Mouse (Mus musculus) olfactory bulb, adult 2 months (tissue): ENCODE data around the gene Ing3. TPM values are rescaled to one million over a fixed set of nuclear protein-coding genes. Genes with fewer than 3 reads are reported as not detected.

Source experiments
- H3K27ac ChIP-seq: fragments of 200-500 bp; 2 replicates; pipeline ENCODE4 v1.5.1; 2012; ENCODE audit warnings: low read depth, low read length; ENCODE audit not compliant: insufficient read depth
- H3K4me1 ChIP-seq: fragments of 200-500 bp; 2 replicates; pipeline ENCODE4 v1.6.1; 2012; ENCODE audit warnings: low read length; ENCODE audit not compliant: control insufficient read depth, insufficient read depth
- H3K4me3 ChIP-seq: fragments of 200-500 bp; 2 replicates; pipeline ENCODE4 v1.5.1; 2012; ENCODE audit warnings: mild to moderate bottlenecking, low read depth, low read length, moderate library complexity; ENCODE audit not compliant: insufficient read depth
- CTCF ChIP-seq: fragments of 200-500 bp; IDR thresholded peaks from 2 replicates; pipeline ENCODE4 v1.5.1; 2012; ENCODE audit warnings: low read depth, mild to moderate bottlenecking, low read length, moderate library complexity; ENCODE audit not compliant: insufficient read depth
- POLR2A ChIP-seq: fragments of 200-500 bp; IDR thresholded peaks from 2 replicates; pipeline ENCODE4 v1.6.1; 2012; ENCODE audit warnings: mild to moderate bottlenecking, low read depth, low read length, moderate library complexity; ENCODE audit not compliant: insufficient read depth
- WGBS: fragments of 180-500 bp; shearing (Covaris S2); methylation state at CpG from one replicate; pipeline ENCODE4 v1.1.7; 2018; 5-methylcytosine and 5-hydroxymethylcytosine counted together
- polyA plus RNA-seq: library from polyadenylated mRNA; stranded (reverse); fragments of >200 nt; gene quantifications from 2 replicates; pipeline ENCODE4 v1.2.4, GENCODE M21; 2012; ENCODE audit warnings: low replicate concordance; ENCODE audit not compliant: missing spikeins, insufficient read depth, insufficient read length

Ing3 gene
- polyA plus RNA-seq, 1 experiment = not detected

DNA sequence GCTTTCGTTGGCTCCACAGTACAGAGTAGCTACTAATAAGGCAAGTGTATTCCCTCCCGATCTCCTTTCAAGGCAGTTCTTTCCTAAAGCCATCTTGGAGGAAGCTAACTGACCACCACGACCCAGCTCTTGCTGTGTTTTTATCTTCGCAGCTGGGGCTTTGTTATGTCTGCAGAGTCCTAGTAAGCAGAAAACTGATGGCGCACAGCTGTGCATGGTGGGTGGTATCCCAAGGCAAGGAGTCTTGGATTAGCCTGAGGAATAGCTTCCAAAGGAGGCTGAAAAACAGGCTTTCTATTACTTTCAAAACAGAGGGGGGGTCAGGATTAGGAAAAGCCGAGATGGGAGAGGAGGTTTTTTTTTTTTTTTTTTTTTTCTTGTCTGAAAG, 53.8 kb downstream of the Ing3 start:
- Histone ChIP-seq H3K4me1 (peaks cover 8% of the 10 kb centered on the region), H3K4me3 (no peak overlapping the region), H3K27ac (no peak overlapping the region; the same call in 1 of the 2 replicates)
- 17% methylated on average over 6 of the region's 6 CpGs for WGBS
- no peak for TF ChIP-seq CTCF
- no peak for TF ChIP-seq POLR2A

DNA sequence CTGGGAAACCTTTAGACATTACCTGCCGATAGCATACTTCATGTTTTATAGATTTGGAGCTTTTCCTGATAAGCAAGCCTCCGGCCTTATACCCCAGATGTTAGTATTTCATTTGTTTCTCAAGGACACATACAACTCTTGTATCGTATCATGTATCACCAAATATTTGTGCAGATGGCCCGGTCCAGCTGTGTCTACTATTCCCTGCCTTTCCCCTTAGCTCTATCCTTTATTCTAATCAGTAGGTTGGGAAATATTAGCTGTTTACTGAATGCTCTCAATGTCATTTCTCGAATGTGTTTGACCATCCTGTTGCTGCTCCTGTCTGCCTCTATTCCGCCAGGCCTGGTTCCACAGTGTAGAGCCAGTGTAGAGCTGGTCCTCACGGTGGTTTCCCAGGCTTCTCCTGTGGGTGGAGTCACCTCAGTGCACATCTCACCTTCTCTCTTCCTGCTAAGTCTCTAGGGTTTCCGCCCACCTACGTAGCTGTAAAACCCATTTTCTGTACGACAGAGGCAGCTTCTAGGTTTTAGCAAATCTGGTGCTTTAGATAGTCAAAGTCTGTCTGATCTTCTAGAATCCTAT, 54.7 kb downstream of the Ing3 start:
- no peak overlapping the region for H3K27ac ChIP-seq
- TF ChIP-seq POLR2A (no peak), CTCF (no peak)
- 89% methylated on average over 10 of the region's 10 CpGs for WGBS
- H3K4me3 ChIP-seq = no peak overlapping the region
- peaks cover 8% of the 10 kb centered on the region for H3K4me1 ChIP-seq

DNA sequence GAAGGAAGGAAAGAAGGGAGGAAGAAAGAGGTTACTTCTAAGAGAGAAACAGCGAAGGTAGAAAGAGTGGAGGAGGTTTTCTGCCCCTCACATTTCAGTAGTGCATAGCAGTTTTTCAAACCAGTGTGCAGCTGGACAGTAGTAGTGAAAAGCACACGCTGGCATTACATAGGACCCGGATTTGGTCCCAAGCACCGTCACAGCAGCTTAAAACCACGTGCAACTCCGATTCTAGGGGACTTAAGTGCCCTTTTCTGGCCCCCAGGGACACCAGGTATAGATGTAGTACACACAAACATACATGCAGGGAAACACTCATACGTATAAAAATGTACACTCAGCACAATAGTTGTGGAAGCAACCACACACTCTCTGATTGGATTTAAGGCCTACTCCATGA, 59.0 kb downstream of the Ing3 start:
- 94% methylated on average over 7 of the region's 7 CpGs for WGBS
- Histone ChIP-seq H3K27ac (no peak overlapping the region), H3K4me1 (peaks cover 2% of the 10 kb centered on the region; the same call in 1 of the 2 replicates), H3K4me3 (no peak overlapping the region)
- TF ChIP-seq CTCF = no peak
- TF ChIP-seq POLR2A = no peak

DNA sequence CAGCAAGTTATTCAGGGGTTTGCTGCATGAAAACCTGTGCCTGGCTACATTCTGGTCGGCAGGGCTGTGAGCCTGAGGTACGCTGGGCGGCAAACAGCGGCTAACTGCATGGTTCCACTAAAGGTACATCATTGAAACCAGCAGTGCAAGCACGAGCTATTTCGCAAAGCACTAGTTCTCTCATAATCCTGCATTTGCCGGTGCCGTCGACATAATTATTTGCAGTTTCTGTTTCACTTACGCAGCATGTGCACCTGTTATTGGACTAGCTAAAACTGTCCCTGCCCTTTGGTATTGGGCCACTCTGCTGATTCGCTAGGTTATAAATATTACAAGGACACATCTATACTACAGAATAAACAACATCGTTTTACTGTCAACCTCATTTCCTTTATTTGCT, 60.9 kb downstream of the Ing3 start:
- 92% methylated on average over 12 of the region's 12 CpGs for WGBS
- no peak overlapping the region for H3K27ac ChIP-seq
- no peak overlapping the region for H3K4me3 ChIP-seq
- no peaks in the 10 kb centered on the region for H3K4me1 ChIP-seq
- TF ChIP-seq CTCF (no peak), POLR2A (no peak)

DNA sequence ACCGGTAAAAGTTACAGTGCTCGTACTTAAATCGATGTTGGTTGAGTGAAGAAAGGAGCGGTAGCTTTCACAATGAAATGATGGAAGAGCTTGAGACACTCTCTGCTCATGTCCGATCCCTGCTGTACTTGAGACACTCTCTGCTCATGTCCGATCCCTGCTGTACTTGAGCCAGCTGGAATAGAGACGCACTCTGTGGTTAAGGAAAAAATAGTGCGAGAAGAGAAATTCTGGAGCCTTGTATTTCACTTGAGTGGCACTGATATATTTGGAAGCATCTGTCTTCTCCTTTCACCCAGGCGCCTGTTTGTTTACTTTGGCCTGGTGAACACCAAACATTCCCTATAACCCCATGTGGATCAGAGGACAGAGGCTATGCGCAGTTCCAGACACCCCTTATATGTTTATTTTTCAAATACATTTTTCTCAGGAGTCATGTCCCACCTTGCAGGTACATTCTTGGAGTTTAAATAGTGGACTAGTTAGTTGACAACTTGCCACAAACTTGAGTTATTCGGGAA, 61.5 kb downstream of the Ing3 start:
- no peak for TF ChIP-seq POLR2A
- TF ChIP-seq CTCF = no peak
- no peak overlapping the region for H3K4me3 ChIP-seq
- no peak overlapping the region for H3K27ac ChIP-seq
- WGBS = 93% methylated on average over 11 of the region's 11 CpGs
- H3K4me1 ChIP-seq = no peaks in the 10 kb centered on the region

DNA sequence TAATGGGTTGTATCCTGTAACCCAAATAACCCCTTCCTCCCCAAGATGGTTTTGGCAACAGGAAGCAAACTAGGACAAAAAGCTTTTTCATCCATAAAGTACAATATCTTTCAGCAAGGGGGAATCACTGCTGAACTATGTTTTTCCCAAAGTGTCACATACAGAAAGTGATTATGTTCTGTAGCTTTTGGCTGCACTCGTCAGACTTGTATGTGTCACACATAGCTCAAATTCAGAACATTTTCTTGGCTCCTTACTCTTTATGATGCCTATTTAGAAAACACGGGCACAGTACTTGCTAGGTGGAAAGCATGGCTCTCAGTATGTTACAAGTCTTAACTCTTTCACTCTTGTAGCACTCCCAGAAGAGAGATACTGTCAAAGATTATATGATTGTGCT, 62.2 kb downstream of the Ing3 start:
- no peak overlapping the region for H3K27ac ChIP-seq
- H3K4me3 ChIP-seq = no peak overlapping the region
- no peaks in the 10 kb centered on the region for H3K4me1 ChIP-seq
- no peak for TF ChIP-seq CTCF
- TF ChIP-seq POLR2A = no peak
- WGBS = 72% methylated on average over 2 of the region's 2 CpGs

DNA sequence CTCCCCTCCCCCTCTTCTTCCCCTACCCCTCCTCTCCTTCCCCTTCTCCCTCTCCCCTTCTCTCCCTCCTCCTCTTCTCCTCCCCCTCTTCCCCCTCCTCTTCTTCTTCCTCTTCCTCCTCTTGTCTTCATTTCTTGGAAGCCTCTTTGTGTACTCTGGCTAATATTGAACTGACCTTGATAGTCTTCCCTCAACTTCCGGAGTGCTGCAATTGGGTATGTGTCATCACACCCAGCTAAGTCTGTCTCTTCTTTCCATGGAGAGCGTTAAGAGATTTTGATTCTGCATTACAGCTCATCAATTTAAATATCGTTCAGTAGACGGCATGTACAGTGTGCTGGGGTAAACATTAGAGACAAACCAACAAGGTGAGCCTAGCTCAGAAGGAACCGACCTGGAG, 62.7 kb downstream of the Ing3 start:
- Histone ChIP-seq H3K4me1 (no peaks in the 10 kb centered on the region), H3K4me3 (no peak overlapping the region), H3K27ac (no peak overlapping the region)
- WGBS = 83% methylated on average over 5 of the region's 5 CpGs
- TF ChIP-seq POLR2A = no peak
- no peak for TF ChIP-seq CTCF

DNA sequence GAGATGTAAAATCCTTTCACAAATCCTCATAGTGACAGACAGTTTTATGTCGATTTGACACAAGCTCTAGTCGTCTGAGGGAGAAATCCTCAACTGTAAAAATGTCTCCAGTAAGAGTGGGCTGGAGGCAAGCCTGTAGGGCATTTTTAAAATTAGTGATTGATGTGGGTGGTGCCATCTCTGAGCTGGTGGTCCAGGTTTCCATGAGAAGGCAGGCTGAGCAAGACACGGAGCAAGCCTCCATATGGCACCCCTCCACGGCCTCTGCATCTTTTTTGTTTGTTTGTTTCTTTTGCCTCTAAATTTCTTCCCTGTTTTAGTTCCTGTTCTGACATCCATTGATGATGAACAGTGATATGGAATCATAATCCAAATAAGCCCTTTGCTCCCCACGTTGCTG, 63.1 kb downstream of the Ing3 start:
- WGBS = 89% methylated on average over 5 of the region's 5 CpGs
- Histone ChIP-seq H3K4me1 (no peaks in the 10 kb centered on the region), H3K4me3 (no peak overlapping the region), H3K27ac (no peak overlapping the region)
- no peak for TF ChIP-seq POLR2A

DNA sequence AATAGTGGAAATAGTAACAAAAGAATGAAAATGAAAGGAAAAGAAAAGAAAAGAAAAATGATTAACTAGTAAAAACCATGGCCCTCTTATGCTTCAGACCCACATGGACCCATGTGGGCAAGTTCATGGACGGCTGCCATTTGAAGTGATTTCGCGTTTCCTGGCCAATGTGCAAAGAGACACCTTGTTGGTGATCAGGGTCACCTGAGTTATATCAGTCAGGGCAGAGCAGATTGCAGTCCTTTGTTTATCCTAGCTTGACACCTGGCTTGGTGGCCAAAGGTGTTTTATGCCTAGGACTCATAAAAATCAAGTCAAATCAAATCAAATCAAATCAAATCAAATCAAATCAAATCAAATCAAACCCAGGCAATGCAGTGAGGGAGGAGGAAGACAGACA, 64.0 kb downstream of the Ing3 start:
- TF ChIP-seq CTCF (no peak), POLR2A (no peak)
- WGBS = 95% methylated on average over 3 of the region's 3 CpGs
- Histone ChIP-seq H3K4me1 (no peaks in the 10 kb centered on the region), H3K27ac (no peak overlapping the region), H3K4me3 (no peak overlapping the region)

DNA sequence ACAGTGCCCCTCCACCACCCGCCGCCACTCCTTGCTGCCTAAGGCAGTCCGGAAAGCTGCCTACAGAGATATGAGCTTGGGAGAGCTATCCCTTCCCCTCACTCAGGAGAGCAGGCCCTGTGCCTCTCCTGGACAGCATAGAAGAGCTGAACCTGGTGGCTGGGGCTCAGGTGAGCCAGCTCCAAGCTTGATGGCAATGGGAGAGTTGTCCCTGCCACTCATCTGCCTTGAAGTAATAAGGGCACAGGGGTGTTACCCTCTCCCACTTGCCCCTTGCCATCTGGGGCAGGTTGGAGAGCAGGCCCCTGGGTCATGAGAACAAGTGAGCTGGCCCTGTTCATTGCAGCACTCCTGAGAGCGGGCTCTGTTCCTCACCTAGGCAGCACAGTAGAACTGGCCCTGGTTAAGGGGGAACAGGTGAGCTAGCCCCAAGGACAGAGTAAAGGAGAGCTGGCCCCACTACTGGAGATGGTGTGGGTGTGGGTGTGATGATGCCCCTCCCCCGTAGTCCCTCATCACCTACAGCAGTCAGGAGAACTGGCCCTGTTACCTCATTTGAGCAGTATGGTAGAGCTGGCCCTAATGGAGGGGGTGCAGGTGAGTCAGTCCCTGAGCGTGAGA, 65.0 kb downstream of the Ing3 start:
- WGBS = 95% methylated on average over 6 of the region's 6 CpGs
- TF ChIP-seq CTCF (no peak), POLR2A (no peak)

DNA sequence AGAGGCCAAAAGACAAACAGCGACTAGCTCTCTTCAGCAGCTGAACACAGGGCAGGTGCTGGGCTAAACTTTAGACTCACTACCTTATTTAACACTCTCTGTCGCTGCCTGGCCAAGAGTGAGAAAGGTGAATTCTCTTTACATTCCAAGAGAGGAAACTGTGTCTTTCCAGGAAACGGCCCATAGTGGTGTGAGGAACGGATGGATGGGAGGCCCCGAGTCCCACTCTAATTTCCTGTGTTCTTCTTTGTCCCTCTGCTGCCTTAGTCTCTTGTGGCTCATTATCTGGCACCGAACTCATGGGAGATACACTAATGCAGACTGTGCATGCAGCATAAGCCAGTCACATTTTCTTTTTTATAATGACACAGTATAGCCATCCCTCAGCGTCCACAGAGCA, 68.3 kb downstream of the Ing3 start:
- WGBS = 80% methylated on average over 7 of the region's 7 CpGs
- H3K4me1 ChIP-seq = no peaks in the 10 kb centered on the region
- H3K4me3 ChIP-seq = no peak overlapping the region

More for the DNA sequence above, 65.0 kb downstream of the Ing3 start:
- H3K4me1 ChIP-seq = no peaks in the 10 kb centered on the region
- no peak overlapping the region for H3K27ac ChIP-seq
- H3K4me3 ChIP-seq = no peak overlapping the region

More for the DNA sequence above, 68.3 kb downstream of the Ing3 start:
- TF ChIP-seq CTCF (no peak), POLR2A (no peak)
- no peak overlapping the region for H3K27ac ChIP-seq
